Mouse (Mus musculus) lung, postnatal 36 days (tissue): ENCODE results near the gene Nfkb1.

Experiments
- DNase-seq: peaks from one replicate; pipeline ENCODE4 v3.0.0; 2022; ENCODE audit warnings: mixed read lengths

Gene Nfkb1

GRCm38 (mm10) chr3:135691191-135692131 is at the start of gene Nfkb1:
Gene Nfkb1 (minus strand): TSS chr3:135691547.
- peak; percentile 78 for DNase-seq

- no peak for DNase-seq
Measured at GRCm38 (mm10) chr3:135740711-135741110, 49.4 kb upstream of the Nfkb1 start.

DNA sequence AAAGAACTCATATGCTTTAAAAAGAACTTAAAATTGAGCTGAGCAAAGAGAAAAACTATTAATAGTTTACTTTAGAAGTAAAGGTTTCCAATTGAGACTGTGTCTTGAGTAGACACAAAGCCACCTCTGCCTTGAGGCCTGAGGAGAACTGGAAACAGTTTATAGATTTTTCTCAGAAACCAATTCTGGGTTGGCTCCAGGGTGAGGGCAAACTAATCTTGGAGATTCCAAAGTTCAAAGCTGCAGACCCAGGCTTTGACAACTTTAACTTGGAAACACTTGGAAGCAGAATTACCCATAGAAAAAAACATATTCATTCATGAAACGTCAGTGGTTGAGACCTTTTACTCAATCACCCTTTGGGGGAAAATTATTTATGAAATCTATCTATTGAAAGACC is 43.4 kb upstream of the Nfkb1 start:
- DNase-seq, result no peak

- peak; percentile 67 for DNase-seq
Measured at GRCm38 (mm10) chr3:135732747-135733445, 41.5 kb upstream of the Nfkb1 start.

DNA sequence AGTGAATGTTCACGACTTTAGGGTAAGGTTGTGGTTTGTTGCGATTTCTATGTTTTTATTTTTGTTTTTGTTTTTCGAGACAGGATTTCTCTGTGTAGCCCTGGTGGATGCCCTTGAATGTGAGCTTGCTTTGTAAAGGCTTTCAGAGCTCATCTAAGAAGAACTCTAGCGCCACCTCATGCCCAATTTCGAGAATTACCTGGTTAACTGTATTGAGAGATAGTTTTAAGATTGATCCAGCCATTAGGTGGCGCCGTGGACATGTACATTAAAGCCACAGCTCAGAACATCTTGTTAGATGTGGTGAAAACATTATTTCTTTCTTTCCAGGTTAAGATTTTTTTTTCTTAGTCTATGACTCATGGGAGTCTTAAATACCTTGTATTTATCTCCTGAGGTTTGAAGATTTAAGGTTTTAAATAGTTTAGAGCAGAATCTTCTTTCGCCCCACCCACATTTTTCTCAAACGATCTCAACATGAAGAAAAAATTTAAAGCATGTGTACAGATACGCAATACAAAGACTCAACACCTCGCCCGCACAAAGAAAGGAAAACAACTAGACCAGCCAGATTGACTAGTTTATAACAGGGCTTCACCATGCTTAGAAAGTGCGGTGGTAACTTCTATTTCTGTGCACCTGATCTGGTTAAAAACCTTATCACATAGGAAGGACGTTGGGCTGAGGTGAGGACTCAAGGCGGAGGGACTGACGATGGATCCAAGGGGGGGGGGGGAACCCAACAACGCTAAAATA is 40.1 kb upstream of the Nfkb1 start:
- peak; percentile 99 for DNase-seq

GRCm38 (mm10) chr3:135730790-135731189 is 39.4 kb upstream of the Nfkb1 start:
- peak; percentile 23 for DNase-seq

GRCm38 (mm10) chr3:135729575-135729974 is 38.2 kb upstream of the Nfkb1 start:
- DNase-seq, result peak; percentile 78

DNA sequence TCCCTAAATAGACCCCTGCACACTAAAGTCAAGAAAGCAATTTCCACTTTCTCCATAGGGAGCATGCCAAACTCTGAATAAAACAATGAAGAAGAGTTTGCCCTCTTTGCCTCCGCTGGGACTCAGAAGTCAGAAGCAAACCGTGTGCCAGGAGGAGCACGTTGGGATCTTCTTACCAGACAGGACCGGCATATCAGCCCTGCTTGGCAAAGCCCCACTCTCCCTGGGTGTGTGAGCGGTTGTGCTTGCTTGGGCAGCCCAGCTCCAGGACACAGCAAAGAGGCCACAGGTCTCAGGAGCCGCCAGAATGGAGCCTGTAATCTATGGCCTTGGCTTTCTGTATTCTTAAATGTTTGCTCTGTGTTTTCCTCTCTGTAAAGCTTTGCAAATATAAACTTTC is 37.6 kb upstream of the Nfkb1 start:
- DNase-seq, result no peak

GRCm38 (mm10) chr3:135727339-135727738 is 36.0 kb upstream of the Nfkb1 start:
- no peak for DNase-seq

GRCm38 (mm10) chr3:135726521-135727275 is 35.4 kb upstream of the Nfkb1 start:
- DNase-seq, result no peak

DNA sequence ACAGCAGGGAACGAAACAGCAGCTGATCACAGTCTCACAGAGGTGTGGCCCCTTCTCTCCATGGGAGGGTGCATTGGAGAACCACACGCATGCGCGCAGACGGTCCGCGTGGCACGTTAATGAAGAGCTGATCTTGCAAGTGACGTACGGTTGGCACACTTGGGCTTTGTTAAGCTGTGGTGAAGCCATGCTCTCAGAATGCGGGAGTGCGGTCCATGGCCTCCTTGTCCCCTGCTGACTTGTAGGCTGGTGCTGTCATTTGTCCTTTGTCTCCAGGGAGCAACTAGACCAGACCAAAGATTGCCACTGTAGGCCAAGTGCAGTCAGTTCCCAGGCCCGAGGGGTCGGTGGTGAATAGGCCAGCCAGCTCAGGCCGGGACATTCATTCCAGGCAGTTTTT is 34.7 kb upstream of the Nfkb1 start:
- DNase-seq, result no peak

DNA sequence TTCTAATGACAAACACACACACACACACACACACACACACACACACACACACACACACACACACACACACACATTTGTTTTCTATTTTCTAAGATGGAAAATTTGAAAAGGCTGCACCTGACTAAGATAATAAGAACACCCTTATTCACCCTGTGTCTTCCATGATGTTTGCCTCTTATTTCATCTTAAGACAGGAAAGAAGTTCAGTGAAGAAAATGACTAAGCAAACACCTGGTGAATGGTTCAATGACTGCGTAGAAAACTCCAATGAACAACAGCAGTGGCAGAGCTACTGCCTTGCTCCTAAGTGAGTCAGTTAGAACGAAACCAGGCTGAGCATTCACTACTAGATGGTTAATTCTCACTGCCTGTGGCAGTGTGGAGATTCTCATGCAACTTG is 30.8 kb upstream of the Nfkb1 start:
- DNase-seq, result no peak

GRCm38 (mm10) chr3:135719969-135720368 is 28.6 kb upstream of the Nfkb1 start:
- no peak for DNase-seq

DNA sequence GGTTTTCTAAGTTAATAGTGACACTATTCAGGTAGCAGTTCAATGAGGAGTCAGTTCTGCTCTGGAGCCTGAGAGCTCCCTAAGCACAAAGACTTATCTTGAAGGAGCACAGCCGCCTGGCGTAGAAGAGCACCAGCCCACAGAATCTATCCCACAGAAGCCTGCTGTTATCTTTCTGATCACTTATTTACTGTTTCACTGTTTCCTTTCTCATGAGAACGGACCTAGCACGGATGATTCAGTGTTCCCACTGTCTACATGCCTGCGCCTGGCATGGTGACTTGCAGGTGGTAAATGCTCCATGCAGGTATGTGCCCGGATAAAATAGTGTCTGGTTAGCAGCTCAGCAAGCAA is 27.8 kb upstream of the Nfkb1 start:
- DNase-seq, result no peak

DNA sequence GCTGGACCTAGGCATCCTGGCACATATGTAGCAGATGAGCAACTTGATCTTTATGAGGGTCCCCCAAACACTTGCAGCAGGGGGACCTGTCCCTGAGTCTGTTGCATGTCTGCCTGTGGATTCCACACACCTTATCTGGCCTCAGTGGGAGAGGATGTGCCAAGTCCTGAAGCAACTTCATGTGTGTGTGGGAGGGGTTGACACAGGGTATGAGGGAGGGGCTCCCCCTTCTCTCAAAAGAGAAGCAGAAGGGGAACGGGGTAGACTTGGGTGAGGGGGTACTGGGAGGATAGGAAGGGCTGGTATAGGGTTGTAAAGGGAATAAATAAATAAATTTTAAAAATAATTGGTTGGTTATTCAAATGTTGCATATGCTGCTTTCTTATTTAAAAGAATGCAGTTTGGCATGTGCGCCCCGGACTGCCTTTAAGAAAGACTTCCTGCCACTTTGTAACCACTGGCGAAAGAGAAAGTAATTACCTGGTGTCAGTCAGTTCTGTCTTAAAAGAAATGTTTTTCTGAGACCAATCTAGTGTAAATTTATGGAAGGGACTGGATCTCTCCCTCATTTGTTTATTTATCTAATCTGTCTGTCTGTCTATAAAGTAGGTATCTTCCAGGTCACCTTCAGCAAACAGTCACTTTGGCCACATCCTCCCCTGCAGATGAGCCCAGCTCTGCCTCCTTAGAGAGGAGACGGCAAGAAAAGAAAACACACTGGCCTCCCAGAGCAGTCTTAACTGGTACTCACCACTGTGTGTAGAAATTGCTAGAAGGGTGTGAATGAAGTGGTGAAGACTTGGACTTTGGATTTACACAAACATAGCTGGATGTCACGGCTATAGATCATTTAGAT is 27.2 kb upstream of the Nfkb1 start:
- peak; percentile 15 for DNase-seq

DNA sequence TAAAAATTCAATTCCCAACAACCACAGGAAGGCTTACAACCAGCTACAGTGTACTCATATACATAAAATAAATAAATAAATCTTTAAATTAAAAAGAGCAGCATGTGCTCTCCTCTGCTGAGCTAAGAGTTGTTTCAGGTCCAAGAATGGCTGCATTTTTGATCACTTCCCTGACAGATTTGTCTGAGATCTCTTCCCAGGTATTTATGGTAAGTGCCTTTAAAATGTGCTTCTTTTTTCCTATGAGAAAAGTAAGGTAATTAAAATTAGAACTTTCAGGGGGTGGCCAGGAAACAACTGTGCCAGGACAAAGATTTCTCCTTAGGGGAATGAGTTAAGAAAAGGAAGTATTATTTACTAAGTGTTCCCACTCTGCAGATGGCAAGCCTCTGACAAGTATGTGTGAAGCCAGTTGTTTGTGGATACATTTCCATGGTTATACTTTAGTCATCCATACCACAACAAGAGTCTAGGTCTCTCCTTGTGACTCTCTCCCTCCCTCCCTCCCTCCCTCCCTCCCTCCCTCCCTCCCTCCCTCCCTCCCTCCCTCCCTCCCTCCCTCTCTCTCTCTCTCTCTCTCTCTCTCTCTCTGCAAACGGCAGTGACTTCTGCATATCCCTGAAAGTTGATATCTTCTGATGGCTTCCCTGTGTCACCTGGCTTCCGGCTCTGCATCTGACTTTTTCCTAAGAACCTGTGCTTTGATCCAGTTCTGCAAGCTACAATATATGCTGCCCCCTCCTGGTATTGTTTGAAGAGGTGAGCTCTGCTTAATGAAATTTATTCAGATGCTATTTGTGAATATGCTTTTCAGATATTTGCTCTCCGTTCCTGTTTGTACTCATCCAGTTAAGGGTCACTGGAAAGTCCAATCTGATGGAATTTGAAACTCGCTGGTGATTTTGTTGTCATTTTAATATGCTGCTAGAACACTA is 21.9 kb upstream of the Nfkb1 start:
- DNase-seq, result peak; percentile 79

DNA sequence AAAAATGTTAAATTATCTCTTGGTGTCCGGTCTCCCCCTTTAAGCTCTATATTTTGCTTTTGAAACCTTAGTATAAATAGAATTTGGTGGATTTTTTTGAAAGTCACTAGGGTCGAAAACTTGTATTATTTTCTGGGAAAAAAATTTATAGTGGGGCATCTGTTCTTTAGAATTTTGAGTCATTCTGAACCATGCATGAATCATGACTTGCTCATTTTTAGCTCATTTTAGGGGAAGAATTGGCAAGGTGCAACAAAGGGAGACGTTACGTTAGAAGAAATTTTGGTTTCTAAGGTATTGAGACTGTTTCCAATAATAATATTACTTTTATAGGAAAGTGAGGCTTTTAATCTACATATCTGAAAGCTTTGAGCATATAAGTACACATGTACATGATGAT is 20.3 kb upstream of the Nfkb1 start:
- DNase-seq, result no peak

DNA sequence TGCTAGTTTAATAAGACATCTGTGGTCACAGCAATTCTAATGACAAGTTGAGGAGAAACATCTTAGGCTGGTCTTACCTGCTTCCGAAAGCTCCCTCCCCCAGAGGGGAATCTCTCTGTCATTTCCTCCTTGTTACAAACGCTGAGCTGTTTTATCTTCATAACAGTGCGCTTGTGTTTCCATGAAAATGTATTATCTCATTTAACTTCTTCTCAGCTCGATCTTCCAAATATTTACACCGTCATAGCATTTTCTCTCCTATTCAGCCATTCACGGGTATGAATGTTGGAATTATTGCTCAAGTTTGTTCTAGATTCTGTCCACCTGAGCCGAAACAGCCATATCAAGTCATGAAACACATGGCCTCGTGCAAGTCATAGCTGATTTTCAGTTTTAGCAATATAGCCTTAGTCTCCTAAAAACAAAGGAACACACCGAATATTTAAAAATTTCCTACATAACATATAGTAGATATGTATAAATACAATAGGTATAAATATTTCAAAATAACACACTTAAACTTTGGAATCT is 19.8 kb upstream of the Nfkb1 start:
- DNase-seq, result no peak

DNA sequence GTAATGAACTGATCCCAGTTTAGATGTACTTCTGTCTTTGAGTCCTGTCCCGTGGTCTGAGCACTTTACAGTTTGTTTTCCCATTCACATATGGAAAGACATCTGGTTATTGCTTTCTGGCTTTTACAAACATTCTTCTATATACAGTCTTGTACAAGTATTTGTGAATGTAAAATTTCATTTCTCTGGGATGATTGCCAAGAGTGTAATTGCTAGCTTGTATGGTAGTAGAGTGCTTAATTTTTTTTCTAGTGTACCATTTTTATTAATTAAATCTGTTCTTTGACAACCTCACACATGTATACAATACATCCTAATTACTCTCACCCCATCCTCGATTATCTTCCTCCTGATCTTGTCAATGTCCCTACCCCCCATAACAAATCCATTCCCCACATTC is 12.0 kb upstream of the Nfkb1 start:
- no peak for DNase-seq

GRCm38 (mm10) chr3:135702658-135703057 is 11.3 kb upstream of the Nfkb1 start:
- DNase-seq, result no peak
